Mouse (Mus musculus) monocyte, adult 5-6 weeks (primary cell): ENCODE measurements around the gene Klhl30. TPM values are rescaled to one million over a fixed set of nuclear protein-coding genes. Genes with fewer than 3 reads are reported as not detected.

Experiments used
- ATAC-seq: fragments of 153-309, 156-312 bp; replicated peaks from 2 replicates; pipeline ENCODE4 v1.8.0; 2017; ENCODE audit warnings: mild to moderate bottlenecking; ENCODE audit not compliant: low TSS enrichment, insufficient number of reproducible peaks, severe bottlenecking, poor library complexity, low FRiP score
- total RNA-seq: library from RNA; stranded (forward); fragments of 200-1000, 200-491, 200-594 nt; gene quantifications from 3 replicates; pipeline ENCODE4 v1.2.3, GENCODE M21; 2017

Gene Klhl30
- total RNA-seq, 1 experiment from 2014 or later: 3.0 TPM

GRCm38 (mm10) chr1:91356105-91356504 lies 5.3 kb downstream of the Klhl30 start:
- ATAC-seq: no peak

GRCm38 (mm10) chr1:91362113-91362512 lies 11.3 kb downstream of the Klhl30 start:
- no peak for ATAC-seq

GRCm38 (mm10) chr1:91364822-91365644 lies 14.2 kb downstream of the Klhl30 start:
- no peak for ATAC-seq

- ATAC-seq: no peak
Measured at GRCm38 (mm10) chr1:91365816-91366214, 15.0 kb downstream of the Klhl30 start.

- no peak for ATAC-seq
Measured at GRCm38 (mm10) chr1:91366215-91367108, 15.6 kb downstream of the Klhl30 start, which contains the start of gene Erfe. Gene Erfe (plus strand): TSS chr1:91366430.

GRCm38 (mm10) chr1:91367295-91367694 lies 16.5 kb downstream of the Klhl30 start:
- no peak for ATAC-seq

GRCm38 (mm10) chr1:91369408-91369807 lies 18.6 kb downstream of the Klhl30 start:
- ATAC-seq: no peak

GRCm38 (mm10) chr1:91370055-91370454 lies 19.2 kb downstream of the Klhl30 start:
- ATAC-seq: no peak

- ATAC-seq: no peak
Measured at GRCm38 (mm10) chr1:91373414-91373835, 22.6 kb downstream of the Klhl30 start.

GRCm38 (mm10) chr1:91380453-91381090 lies 29.8 kb downstream of the Klhl30 start:
- peak; percentile 76 for ATAC-seq

GRCm38 (mm10) chr1:91381091-91381471 lies 30.3 kb downstream of the Klhl30 start:
- ATAC-seq: no peak

GRCm38 (mm10) chr1:91390369-91390768 lies 39.6 kb downstream of the Klhl30 start:
- no peak for ATAC-seq

GRCm38 (mm10) chr1:91397927-91398259 lies 47.1 kb downstream of the Klhl30 start:
- no peak for ATAC-seq

- ATAC-seq: peak; percentile 73
Measured at GRCm38 (mm10) chr1:91398260-91399062, 47.6 kb downstream of the Klhl30 start, which contains the start of gene Ilkap. Gene Ilkap (minus strand): TSS chr1:91398815.

GRCm38 (mm10) chr1:91404976-91405375 lies 54.2 kb downstream of the Klhl30 start:
- no peak for ATAC-seq

- no peak for ATAC-seq
Measured at GRCm38 (mm10) chr1:91405406-91406169, 54.8 kb downstream of the Klhl30 start.

GRCm38 (mm10) chr1:91407819-91408218 lies 57.0 kb downstream of the Klhl30 start:
- no peak for ATAC-seq
